Mouse (Mus musculus) E14TG2a.4 (cell line): Measurements from ENCODE around the gene Ociad2.

ENCODE experiments used
- CTCF ChIP-seq: conservative IDR thresholded peaks from 2 replicates; pipeline ENCODE4 v1.5.1; 2014; ENCODE audit warnings: low read length
- NANOG ChIP-seq: IDR thresholded peaks from 2 replicates; pipeline ENCODE4 v1.6.1; 2014; ENCODE audit warnings: borderline replicate concordance, low read length, mixed read lengths
- POU5F1 ChIP-seq: IDR thresholded peaks from 2 replicates; pipeline ENCODE4 v1.6.1; 2014; ENCODE audit warnings: low read length, borderline replicate concordance

- TF ChIP-seq CTCF (no peak), NANOG (no peak), POU5F1 (no peak)
These were observed 22.0 kb upstream of the Ociad2 start for GRCm38 (mm10) chr5:73362791-73363190.
